Mouse (Mus musculus) adrenal gland, adult 18-20 months (tissue): ENCODE measurements around the gene Gm20662. TPM values are rescaled to one million over a fixed set of nuclear protein-coding genes. Genes with fewer than 3 reads are reported as not detected.

Experiments used
- DNase-seq, 2 experiments: peaks; one replicate each; pipeline ENCODE4 v3.0.0; 2021 to 2022; ENCODE audit warnings: low spot score in 2 of 2
- long read RNA-seq, 2 experiments: library from polyadenylated mRNA; stranded (forward); transcript quantifications; one replicate each; pipeline ENCODE4 v2.0.0; 2021
- total RNA-seq, 2 experiments: library from RNA; stranded (reverse); gene quantifications; 1 replicate in 1 of 2; 2 replicates in 1 of 2; pipeline ENCODE4 v1.2.3; 2021

Gm20662 gene
- 1 to 10 TPM in 1 of 2 experiments, not detected in 1; 2.4 TPM for total RNA-seq
- long read RNA-seq, experiment 1: 0 reads
- long read RNA-seq, experiment 2: 0 reads

DNA sequence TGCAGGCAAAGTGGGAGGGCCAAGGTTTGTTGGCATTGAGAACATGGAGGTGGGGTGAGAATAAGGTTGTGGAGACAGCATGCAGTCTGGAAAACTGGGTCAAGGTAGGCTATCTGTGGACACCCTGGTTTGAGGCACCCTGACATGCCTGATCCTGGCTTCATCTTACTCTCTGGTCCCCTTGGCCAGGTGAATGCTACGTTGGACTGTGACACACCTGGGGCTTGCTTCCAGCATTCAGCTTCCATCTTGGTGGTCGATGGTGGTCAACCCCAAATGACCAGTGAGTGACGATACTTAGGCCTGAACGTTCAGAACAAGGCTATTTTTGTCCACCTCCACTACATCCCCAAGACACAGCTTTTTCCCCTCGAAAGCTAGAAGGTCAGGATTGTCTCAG lies at the start of gene Gm20662:
Gene Gm20662, plus strand, starts transcription at position 301 of the 400 bp plus-strand sequence.
- DNase-seq: no peak

GRCm38 (mm10) chr9:107947241-107948194 lies 48.6 kb upstream of the Gm20662 start:
- no peak for DNase-seq

- no peak for DNase-seq
These were observed 46.8 kb upstream of the Gm20662 start for GRCm38 (mm10) chr9:107949184-107949921.

- no peak for DNase-seq
These were observed 46.3 kb upstream of the Gm20662 start, which contains the start of gene Traip for GRCm38 (mm10) chr9:107949922-107950235. Gene Traip (plus strand): TSS chr9:107950136.

DNA sequence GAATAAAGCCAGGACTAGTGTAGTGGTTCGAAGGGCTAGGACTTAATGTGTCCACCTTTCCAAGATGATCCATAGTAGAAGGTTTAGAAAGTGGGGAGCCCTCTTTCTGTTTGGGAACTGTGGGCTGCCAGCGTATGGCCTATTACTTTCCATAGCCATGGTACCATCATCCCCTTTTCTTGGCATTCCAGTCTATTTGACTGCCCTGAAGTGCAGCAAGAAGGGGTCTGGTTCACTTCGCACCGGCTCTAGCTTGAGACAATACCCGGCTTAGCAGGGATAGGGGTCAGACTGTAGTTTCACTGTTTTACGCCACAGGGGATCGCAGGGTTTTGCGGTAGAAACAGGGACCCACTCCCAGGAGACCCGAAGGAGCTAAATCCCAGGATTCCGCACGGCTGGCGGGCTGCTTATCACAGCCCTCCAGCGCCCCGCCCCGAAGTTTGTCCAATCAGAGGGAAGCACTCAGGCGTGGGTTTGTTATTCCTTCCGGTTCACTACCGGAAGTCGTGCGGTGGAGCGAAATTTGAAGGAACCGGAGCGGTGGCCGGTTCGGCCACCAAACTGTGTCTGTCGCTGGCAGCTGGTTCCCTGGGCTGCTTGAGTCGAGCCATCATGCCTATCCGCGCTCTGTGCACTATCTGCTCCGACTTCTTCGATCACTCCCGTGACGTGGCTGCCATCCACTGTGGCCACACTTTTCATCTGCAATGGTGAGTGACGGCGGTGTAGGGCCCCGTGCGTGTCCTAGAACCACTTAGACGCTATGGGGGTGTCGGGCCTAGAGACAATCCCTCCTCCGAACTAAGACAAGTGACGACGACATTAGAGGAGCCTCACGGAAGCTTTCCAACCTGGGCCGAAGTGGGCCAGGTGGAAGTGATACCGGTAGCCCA lies 45.4 kb upstream of the Gm20662 start:
- DNase-seq: peak; percentile 87 to 89

GRCm38 (mm10) chr9:107955613-107956289 lies 40.4 kb upstream of the Gm20662 start:
- DNase-seq: no peak

DNA sequence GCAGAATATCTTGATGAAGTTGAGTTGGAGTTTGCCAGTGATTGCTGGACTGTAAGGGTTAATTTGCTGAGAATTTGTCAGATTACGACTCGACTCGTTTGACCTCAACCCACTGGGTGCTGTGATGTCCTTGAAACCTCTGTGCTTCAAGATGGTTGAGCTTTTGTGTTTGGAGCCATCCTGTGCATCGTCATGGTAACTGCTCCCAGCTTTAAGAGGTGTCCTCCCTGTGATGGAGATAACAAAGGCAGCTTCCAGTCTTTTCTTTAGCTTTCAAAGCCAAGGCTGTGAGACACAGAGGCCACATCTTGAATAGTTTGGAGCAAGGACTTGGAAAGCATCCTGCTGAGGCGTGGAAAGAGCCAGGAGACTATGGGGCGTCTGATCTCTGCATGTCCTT lies 39.0 kb upstream of the Gm20662 start:
- DNase-seq: no peak

DNA sequence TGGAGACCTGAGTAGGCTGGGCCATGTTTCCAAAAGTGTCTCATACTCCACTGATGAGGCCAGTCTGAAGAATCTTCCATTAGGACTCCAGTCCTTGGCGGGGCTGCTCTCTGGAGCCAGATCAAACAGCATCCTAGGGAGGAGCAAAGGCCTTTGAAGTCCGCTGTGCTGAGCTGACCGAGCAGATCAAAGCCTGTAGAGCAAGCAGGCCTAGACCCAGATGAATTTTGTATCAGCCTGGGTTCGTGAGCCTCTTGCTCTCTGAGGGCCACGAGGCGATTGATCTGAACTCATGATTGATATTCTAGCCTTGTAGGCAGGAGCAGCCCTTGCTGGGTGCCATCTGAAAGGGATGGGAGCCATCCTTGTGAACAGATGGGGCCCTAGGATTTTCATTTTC lies 36.3 kb upstream of the Gm20662 start:
- no peak for DNase-seq

DNA sequence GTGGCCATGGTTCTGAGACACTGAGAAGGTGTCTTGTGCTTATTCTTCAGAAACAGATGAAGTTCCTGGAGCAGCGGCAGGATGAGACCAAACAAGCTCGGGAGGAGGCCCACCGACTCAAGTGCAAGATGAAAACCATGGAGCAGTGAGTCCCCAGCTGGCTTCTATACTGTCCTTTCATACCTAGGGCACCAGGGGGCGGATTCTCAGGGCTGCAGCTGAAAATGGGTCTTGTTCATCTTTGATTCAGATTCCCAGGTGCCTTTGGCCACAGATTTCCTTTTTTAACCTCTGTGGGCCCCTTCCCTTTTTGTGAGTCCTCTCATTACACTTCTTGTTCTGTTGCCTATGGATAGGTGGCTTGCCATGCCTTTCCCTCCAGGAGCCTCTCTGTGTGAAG lies 35.2 kb upstream of the Gm20662 start:
- DNase-seq: no peak

- DNase-seq: no peak
These were observed 34.8 kb upstream of the Gm20662 start for GRCm38 (mm10) chr9:107961351-107961762.

GRCm38 (mm10) chr9:107961881-107962280 lies 34.3 kb upstream of the Gm20662 start:
- no peak for DNase-seq

DNA sequence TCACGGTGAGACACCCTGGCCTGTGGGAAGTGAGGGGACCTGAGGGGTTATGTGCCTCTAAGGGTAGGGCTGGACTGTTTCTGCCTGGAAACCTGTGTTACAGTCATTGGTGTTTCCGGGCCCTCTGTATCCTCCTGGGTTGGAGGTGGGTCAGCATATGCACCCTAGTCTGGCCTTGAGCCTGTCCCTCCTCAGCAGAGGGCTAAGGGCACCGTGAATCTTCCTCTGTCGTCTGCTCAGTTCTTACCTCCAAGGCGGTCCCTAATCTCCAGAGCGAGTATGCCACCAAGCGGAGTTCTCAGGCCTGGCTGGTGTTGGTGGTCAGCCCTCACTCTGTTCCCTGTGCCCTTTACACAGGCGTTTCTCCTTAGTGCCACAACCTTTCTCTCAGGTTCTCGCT lies 33.2 kb upstream of the Gm20662 start:
- DNase-seq: no peak

DNA sequence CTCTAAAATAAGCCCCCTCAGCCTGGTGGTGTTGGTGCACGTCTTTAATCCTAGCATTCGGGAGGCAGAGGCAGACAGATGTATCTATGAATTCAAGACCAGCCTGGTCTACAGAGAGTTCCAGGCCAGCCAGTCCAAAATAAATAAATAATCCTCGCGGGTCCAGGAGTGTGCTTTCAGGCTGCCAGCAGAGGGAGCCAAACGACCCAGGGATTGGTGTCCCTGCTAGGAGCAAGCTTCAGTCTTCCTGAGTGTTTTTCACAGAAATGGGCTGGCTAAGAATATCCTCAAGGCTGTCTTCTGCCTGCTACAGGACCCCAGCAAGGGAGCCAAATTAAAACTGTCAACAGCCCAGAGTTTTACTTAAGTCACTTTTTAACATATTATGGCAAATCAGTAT lies 32.4 kb upstream of the Gm20662 start:
- DNase-seq: peak; percentile 69 to 73

GRCm38 (mm10) chr9:107964681-107965080 lies 31.5 kb upstream of the Gm20662 start:
- no peak for DNase-seq

GRCm38 (mm10) chr9:107966676-107967075 lies 29.5 kb upstream of the Gm20662 start:
- DNase-seq: no peak

DNA sequence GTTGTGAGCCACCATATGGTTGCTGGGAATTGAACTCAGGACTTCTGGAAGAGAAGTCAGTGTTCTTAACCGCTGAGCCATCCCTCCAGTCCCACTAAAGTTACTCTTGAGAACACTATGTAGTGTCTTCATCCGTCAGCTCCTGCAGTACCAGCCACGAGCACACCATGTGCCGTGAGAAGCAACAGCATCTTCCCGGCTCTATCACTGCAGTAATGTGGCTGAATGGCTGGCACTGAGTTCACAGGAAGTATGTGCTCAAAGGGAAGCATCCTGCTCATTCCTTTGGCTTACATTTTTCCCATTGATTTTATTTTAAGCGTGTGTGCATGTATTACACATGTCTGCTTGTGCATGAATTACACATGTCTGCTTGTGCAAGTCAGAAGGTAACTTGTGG lies 28.7 kb upstream of the Gm20662 start:
- DNase-seq: no peak

DNA sequence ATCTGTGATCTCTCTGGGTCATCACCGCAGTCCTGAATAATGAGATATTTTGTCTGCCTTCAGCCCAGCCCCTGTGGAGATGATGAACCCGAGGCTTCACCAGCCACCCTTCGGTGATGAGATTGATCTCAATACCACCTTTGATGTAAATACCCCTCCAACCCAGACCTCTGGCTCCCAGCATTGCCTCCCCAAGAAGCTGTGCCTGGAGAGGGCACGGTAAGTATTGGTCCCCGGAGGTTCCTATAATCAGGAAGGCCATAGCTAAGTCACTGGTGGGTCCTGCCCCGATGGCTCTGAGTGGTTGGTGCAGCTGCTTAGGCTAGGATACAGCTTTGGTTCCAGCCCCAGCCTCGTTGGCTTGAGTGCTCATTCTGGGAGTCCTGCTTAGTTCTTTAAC lies 27.6 kb upstream of the Gm20662 start:
- no peak for DNase-seq

GRCm38 (mm10) chr9:107970311-107970710 lies 25.8 kb upstream of the Gm20662 start:
- no peak for DNase-seq

DNA sequence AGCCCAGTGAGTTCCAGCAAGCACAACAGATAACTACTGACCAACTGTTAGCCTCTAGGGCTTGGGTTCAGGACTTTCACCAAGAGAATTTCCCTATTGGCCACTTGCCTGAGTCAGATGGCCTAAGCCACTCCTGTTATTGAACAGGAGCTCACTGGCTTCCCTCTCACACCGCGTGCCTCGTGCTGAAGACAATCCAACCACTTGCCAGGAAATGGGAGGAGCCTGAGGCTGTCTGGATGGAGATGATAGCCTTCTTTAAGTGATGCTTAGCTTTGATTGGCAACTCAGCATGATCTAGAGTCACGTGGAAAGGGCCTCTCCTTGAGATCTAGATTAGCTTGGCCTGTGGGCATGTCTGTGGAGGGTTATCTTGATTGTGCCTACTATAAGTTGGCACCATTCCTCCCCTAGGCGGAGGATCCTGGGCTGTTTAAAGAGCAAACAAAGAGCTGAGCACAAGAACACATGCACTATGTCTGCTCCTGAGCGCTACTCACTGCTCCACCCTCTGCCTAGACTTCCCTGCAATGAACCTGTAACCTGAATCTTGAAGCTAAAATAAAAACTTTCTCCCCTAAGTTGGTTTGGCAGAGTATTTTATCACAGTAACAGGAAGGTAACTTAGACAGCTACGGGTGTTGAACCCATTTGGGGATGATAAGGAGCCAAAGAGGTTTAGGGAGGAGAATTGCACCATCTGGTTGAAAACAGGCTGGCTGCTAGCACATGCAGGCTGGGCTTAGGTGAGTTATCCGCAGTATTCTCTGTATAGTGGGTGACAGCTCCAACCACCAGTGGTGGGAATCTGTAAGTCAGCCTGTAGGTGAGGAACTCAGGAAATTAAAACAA lies 24.2 kb upstream of the Gm20662 start:
- no peak for DNase-seq
